Mouse (Mus musculus): Measurements from ENCODE around the gene Spock1. TPM values are rescaled to one million over a fixed set of nuclear protein-coding genes. Genes with fewer than 3 reads are reported as not detected.

The Spock1 gene
- polyA plus RNA-seq, 1 experiment from 2014 or later = 45.1 TPM

GRCm38 (mm10) chr13:57831374-57832163 lies 76.6 kb downstream of the Spock1 start:
- no peak overlapping the region for H3K4me3 ChIP-seq (replicated peaks)
- H3K27me3 ChIP-seq = no peaks in the 10 kb centered on the region
- peaks cover 4% of the 10 kb centered on the region; the same call in 1 of the 2 replicates for H3K9me3 ChIP-seq
- ATAC-seq = no peak
- 71% methylated on average over 11 of the region's 11 CpGs for WGBS
- no peak overlapping the region for H3K9ac ChIP-seq (replicated peaks)
- no peaks in the 10 kb centered on the region for H3K36me3 ChIP-seq
- peaks cover 20% of the 10 kb centered on the region for H3K4me1 ChIP-seq (replicated peaks)
- H3K4me2 ChIP-seq (replicated peaks) = no peak overlapping the region
- H3K27ac ChIP-seq = 0 out of 2 replicates have a peak overlapping the region, but pooled peaks have one; percentile 19

GRCm38 (mm10) chr13:57830896-57831295 lies 77.2 kb downstream of the Spock1 start:
- Histone ChIP-seq H3K36me3 (no peaks in the 10 kb centered on the region), H3K4me3 (replicated peaks) (no peak overlapping the region), H3K27me3 (no peaks in the 10 kb centered on the region), H3K27ac (0 out of 2 replicates have a peak overlapping the region, but pooled peaks have one; percentile 19), H3K9ac (replicated peaks) (no peak overlapping the region), H3K9me3 (peaks cover 4% of the 10 kb centered on the region; the same call in 1 of the 2 replicates), H3K4me2 (replicated peaks) (no peak overlapping the region), H3K4me1 (replicated peaks) (peaks cover 20% of the 10 kb centered on the region)
- no peak for ATAC-seq
- WGBS = 52% methylated on average over 7 of the region's 7 CpGs

GRCm38 (mm10) chr13:57830091-57830490 lies 78.0 kb downstream of the Spock1 start:
- Histone ChIP-seq H3K9ac (replicated peaks) (no peak overlapping the region), H3K4me3 (replicated peaks) (no peak overlapping the region), H3K36me3 (no peaks in the 10 kb centered on the region), H3K4me1 (replicated peaks) (peaks cover 20% of the 10 kb centered on the region), H3K27ac (no peak overlapping the region), H3K4me2 (replicated peaks) (no peak overlapping the region), H3K27me3 (no peaks in the 10 kb centered on the region), H3K9me3 (peaks cover 4% of the 10 kb centered on the region; the same call in 1 of the 2 replicates)
- no peak for ATAC-seq
- 53% methylated on average over 2 of the region's 2 CpGs for WGBS

GRCm38 (mm10) chr13:57816276-57816675 lies 91.9 kb downstream of the Spock1 start:
- Histone ChIP-seq H3K4me1 (replicated peaks) (no peaks in the 10 kb centered on the region), H3K9me3 (peaks cover 5% of the 10 kb centered on the region; the same call in 1 of the 2 replicates), H3K27me3 (no peaks in the 10 kb centered on the region), H3K36me3 (no peaks in the 10 kb centered on the region), H3K9ac (replicated peaks) (no peak overlapping the region), H3K27ac (no peak overlapping the region), H3K4me2 (replicated peaks) (no peak overlapping the region), H3K4me3 (replicated peaks) (no peak overlapping the region)
- 90% methylated on average over 11 of the region's 11 CpGs for WGBS
- ATAC-seq = no peak

GRCm38 (mm10) chr13:57812643-57813042 lies 95.5 kb downstream of the Spock1 start:
- Histone ChIP-seq H3K4me3 (replicated peaks) (no peak overlapping the region), H3K27ac (no peak overlapping the region), H3K4me1 (replicated peaks) (no peaks in the 10 kb centered on the region), H3K4me2 (replicated peaks) (no peak overlapping the region), H3K9me3 (peaks cover 5% of the 10 kb centered on the region; the same call in 1 of the 2 replicates), H3K36me3 (no peaks in the 10 kb centered on the region), H3K27me3 (no peaks in the 10 kb centered on the region), H3K9ac (replicated peaks) (no peak overlapping the region)
- 93% methylated on average over 7 of the region's 7 CpGs for WGBS
- ATAC-seq = no peak

- no peak overlapping the region for H3K9ac ChIP-seq (replicated peaks)
- no peaks in the 10 kb centered on the region for H3K9me3 ChIP-seq
- H3K4me1 ChIP-seq (replicated peaks) = peaks cover 6% of the 10 kb centered on the region; the same call in 1 of the 2 replicates
- H3K4me3 ChIP-seq (replicated peaks) = no peak overlapping the region
- H3K36me3 ChIP-seq = no peaks in the 10 kb centered on the region
- no peaks in the 10 kb centered on the region for H3K27me3 ChIP-seq
- H3K27ac ChIP-seq = no peak overlapping the region
- no peak overlapping the region for H3K4me2 ChIP-seq (replicated peaks)
- WGBS = 85% methylated on average over 2 of the region's 2 CpGs
- no peak for ATAC-seq
Measured at GRCm38 (mm10) chr13:57811253-57811652, 96.9 kb downstream of the Spock1 start.

GRCm38 (mm10) chr13:57810816-57811215 lies 97.3 kb downstream of the Spock1 start:
- Histone ChIP-seq H3K27me3 (no peaks in the 10 kb centered on the region), H3K9me3 (no peaks in the 10 kb centered on the region), H3K4me1 (replicated peaks) (peaks cover 10% of the 10 kb centered on the region; the same call in 1 of the 2 replicates), H3K4me2 (replicated peaks) (no peak overlapping the region), H3K9ac (replicated peaks) (no peak overlapping the region), H3K36me3 (no peaks in the 10 kb centered on the region), H3K4me3 (replicated peaks) (no peak overlapping the region), H3K27ac (no peak overlapping the region)
- 65% methylated on average over 2 of the region's 2 CpGs for WGBS
- no peak for ATAC-seq

- no peaks in the 10 kb centered on the region for H3K27me3 ChIP-seq
- peaks cover 14% of the 10 kb centered on the region; the same call in 1 of the 2 replicates for H3K4me1 ChIP-seq (replicated peaks)
- 89% methylated on average over 5 of the region's 5 CpGs for WGBS
- ATAC-seq = no peak
- no peak overlapping the region for H3K4me2 ChIP-seq (replicated peaks)
- H3K9me3 ChIP-seq = no peaks in the 10 kb centered on the region
- H3K9ac ChIP-seq (replicated peaks) = no peak overlapping the region
- H3K4me3 ChIP-seq (replicated peaks) = no peak overlapping the region
- H3K36me3 ChIP-seq = no peaks in the 10 kb centered on the region
- no peak overlapping the region for H3K27ac ChIP-seq
Measured at GRCm38 (mm10) chr13:57810083-57810482, 98.0 kb downstream of the Spock1 start.

- ATAC-seq = no peak
- Histone ChIP-seq H3K4me3 (replicated peaks) (no peak overlapping the region), H3K27ac (no peak overlapping the region), H3K9me3 (no peaks in the 10 kb centered on the region), H3K4me2 (replicated peaks) (no peak overlapping the region), H3K36me3 (no peaks in the 10 kb centered on the region), H3K9ac (replicated peaks) (no peak overlapping the region), H3K27me3 (no peaks in the 10 kb centered on the region), H3K4me1 (replicated peaks) (peaks cover 14% of the 10 kb centered on the region; the same call in 1 of the 2 replicates)
- WGBS = 88% methylated on average over 11 of the region's 11 CpGs
Measured at GRCm38 (mm10) chr13:57809603-57810002, 98.5 kb downstream of the Spock1 start.

GRCm38 (mm10) chr13:57806816-57807215 lies 101.3 kb downstream of the Spock1 start:
- Histone ChIP-seq H3K27me3 (no peaks in the 10 kb centered on the region), H3K9ac (replicated peaks) (no peak overlapping the region), H3K4me2 (replicated peaks) (no peak overlapping the region), H3K36me3 (no peaks in the 10 kb centered on the region), H3K9me3 (no peaks in the 10 kb centered on the region), H3K27ac (0 out of 2 replicates have a peak overlapping the region, but pooled peaks have one; percentile 10), H3K4me1 (replicated peaks) (peaks cover 14% of the 10 kb centered on the region; the same call in 1 of the 2 replicates), H3K4me3 (replicated peaks) (no peak overlapping the region)
- WGBS = 92% methylated on average over 3 of the region's 3 CpGs
- no peak for ATAC-seq

- H3K4me2 ChIP-seq (replicated peaks) = no peak overlapping the region
- no peak overlapping the region for H3K9ac ChIP-seq (replicated peaks)
- ATAC-seq = no peak
- H3K27me3 ChIP-seq = no peaks in the 10 kb centered on the region
- H3K4me3 ChIP-seq (replicated peaks) = no peak overlapping the region
- H3K9me3 ChIP-seq = no peaks in the 10 kb centered on the region
- no peaks in the 10 kb centered on the region for H3K36me3 ChIP-seq
- H3K4me1 ChIP-seq (replicated peaks) = peaks cover 14% of the 10 kb centered on the region; the same call in 1 of the 2 replicates
- peak overlapping the region; percentile 10; the same call in 1 of the 2 replicates for H3K27ac ChIP-seq
- 68% methylated on average over 6 of the region's 6 CpGs for WGBS
Measured at GRCm38 (mm10) chr13:57806301-57806700, 101.8 kb downstream of the Spock1 start.

- H3K27me3 ChIP-seq = no peaks in the 10 kb centered on the region
- no peaks in the 10 kb centered on the region for H3K36me3 ChIP-seq
- no peak for ATAC-seq
- H3K4me3 ChIP-seq (replicated peaks) = no peak overlapping the region
- H3K9me3 ChIP-seq = no peaks in the 10 kb centered on the region
- no peak overlapping the region for H3K4me2 ChIP-seq (replicated peaks)
- no peak overlapping the region for H3K27ac ChIP-seq
- 93% methylated on average over 2 of the region's 2 CpGs for WGBS
- H3K4me1 ChIP-seq (replicated peaks) = peaks cover 8% of the 10 kb centered on the region
- no peak overlapping the region for H3K9ac ChIP-seq (replicated peaks)
Measured at GRCm38 (mm10) chr13:57798633-57799032, 109.5 kb downstream of the Spock1 start.

All from midbrain, embryonic 13.5 days (tissue).